ENCODE assay signal across 21 mouse cellular contexts in genomic region chr8:13187229-13187628, GRCm38 (mm10). TPM values are rescaled to one million over a fixed set of nuclear protein-coding genes. Genes with fewer than 3 reads are reported as not detected.
DNase-seq lines count a peak whose midpoint lies in the region; TF ChIP-seq lines count a peak whose summit lies in the region.
"Had no signal": no experiment of that assay in that cellular context is flagged by ENCODE, and none has a peak within 500 bp of the region (broad histone marks: within the 10 kb centered on the region; RNA-seq: fewer than 3 reads in every experiment).

No protein-coding gene starts in this region.

- H3ac ChIP-seq in myocyte (ENCODE audit: control insufficient read depth, insufficient read length): no peak overlapping the region

- H3K4me3 ChIP-seq in gastrocnemius, adult 2 months: peak overlapping the region; percentile 59
- H3K4me3 ChIP-seq in myocyte: no peak overlapping the region
- no peak overlapping the region for H3K4me3 ChIP-seq in thymus, adult 2 months (ENCODE audit: control insufficient read depth, insufficient read depth, low read length)
- H3K4me3 ChIP-seq: forebrain, embryonic 10.5 days; forebrain, embryonic 13.5 days; heart, embryonic 12.5 days; heart, embryonic 15.5 days; hindbrain, embryonic 10.5 days; hindbrain, embryonic 13.5 days; intestine, embryonic 15.5 days had no signal

- peak overlapping the region; percentile 88 for H3K27ac ChIP-seq in gastrocnemius, adult 2 months
- H3K27ac ChIP-seq in thymus, adult 2 months (ENCODE audit: control insufficient read depth, insufficient read depth, low read length): no peak overlapping the region
- H3K27ac ChIP-seq: forebrain, embryonic 10.5 days; forebrain, embryonic 13.5 days; heart, embryonic 15.5 days; hindbrain, embryonic 10.5 days; hindbrain, embryonic 13.5 days; intestine, embryonic 15.5 days had no signal

- WGBS in thymus, adult 2 months: 84% methylated on average over 9 of the region's 9 CpGs

- H3K4me2 ChIP-seq in myocyte (ENCODE audit: low read depth): peak overlapping the region; percentile 50
- H3K4me2 ChIP-seq: forebrain, embryonic 13.5 days; heart, embryonic 12.5 days; heart, embryonic 15.5 days; hindbrain, embryonic 13.5 days; intestine, embryonic 15.5 days had no signal

- H3K79me2 ChIP-seq in myocyte (ENCODE audit: control insufficient read depth, insufficient read depth): no peaks in the 10 kb centered on the region

- no peaks in the 10 kb centered on the region for H3K4me1 ChIP-seq in thymus, adult 2 months (replicated peaks; ENCODE audit: control insufficient read depth, insufficient read depth, low read length)
- H3K4me1 ChIP-seq: forebrain, embryonic 10.5 days; forebrain, embryonic 13.5 days; hindbrain, embryonic 10.5 days; hindbrain, embryonic 13.5 days; intestine, embryonic 15.5 days had no signal

- TF ChIP-seq CTCF in gastrocnemius, adult 2 months (IDR thresholded peaks at IDR 0.05): peak; percentile 20; the same call in 1 of the 2 replicates
- TF ChIP-seq CTCF in thymus, adult 2 months (IDR thresholded peaks at IDR 0.05; ENCODE audit: borderline replicate concordance, control insufficient read depth, extremely low read depth, insufficient read depth, low read length, poor library complexity): no peak

- peak; percentile 83 for DNase-seq in gastrocnemius, adult 2 months
- DNase-seq in gastrocnemius, postnatal 36 days: no peak
- DNase-seq in adipocyte (ENCODE audit: low spot score): peak; percentile 44
- peak; percentile 29 for DNase-seq in gastrocnemius, postnatal 10 days
- no peak for DNase-seq in thymus, adult 2 months
- no peak for DNase-seq in cerebellum, adult 9-10 months
- DNase-seq: B cell, adult 2 months; cerebellum, adult 11 months; cerebellum, adult 2 months; heart, adult 18-20 months; heart, postnatal 10 days; heart, postnatal 36 days had no signal

- H3K36me3 ChIP-seq in myocyte (ENCODE audit: control insufficient read depth, insufficient read depth): peaks cover 5% of the 10 kb centered on the region
- H3K36me3 ChIP-seq in thymus, adult 2 months (ENCODE audit: control insufficient read depth, insufficient read depth, low read length): no peaks in the 10 kb centered on the region
- H3K36me3 ChIP-seq: heart, embryonic 15.5 days; hindbrain, embryonic 13.5 days had no signal

- no peak for TF ChIP-seq POLR2A in myocyte (IDR thresholded peaks at IDR 0.05; ENCODE audit: insufficient read length, low read depth)
- no peak for TF ChIP-seq POLR2A in thymus, adult 2 months (IDR thresholded peaks at IDR 0.05; ENCODE audit: control insufficient read depth, extremely low read depth, insufficient read depth, low read length, poor library complexity)

- intact Hi-C loops in gastrocnemius, adult 2 months (cut with DNase I): no loop called here
- intact Hi-C loops in gastrocnemius, postnatal 36 days (cut with DNase I): no loop called here

- H3K27me3 ChIP-seq in myocyte (ENCODE audit: control insufficient read depth, insufficient read depth, insufficient read length): no peaks in the 10 kb centered on the region
- no peaks in the 10 kb centered on the region for H3K27me3 ChIP-seq in thymus, adult 2 months (ENCODE audit: control insufficient read depth, insufficient read depth, low read length)
- H3K27me3 ChIP-seq: forebrain, embryonic 13.5 days; heart, embryonic 12.5 days; heart, embryonic 15.5 days; hindbrain, embryonic 13.5 days; intestine, embryonic 15.5 days; Patski had no signal

TF ChIP-seq in myocyte, 11 proteins besides CTCF, POLR2A, EP300 and RAD21:
- TF ChIP-seq CEBPB (IDR thresholded peaks at IDR 0.05; ENCODE audit: insufficient read depth, poor library complexity, severe bottlenecking) (no peak), REST (IDR thresholded peaks at IDR 0.05; ENCODE audit: insufficient read depth, insufficient read length) (no peak), MAX (IDR thresholded peaks at IDR 0.05; ENCODE audit: low read depth) (no peak), MYOD1 (IDR thresholded peaks at IDR 0.05; ENCODE audit: control insufficient read depth in 1 of 3, insufficient read length in 2 of 3, low read depth in 2 of 3) (no peak), TCF12 (IDR thresholded peaks at IDR 0.05; ENCODE audit: insufficient read depth, poor library complexity, severe bottlenecking) (no peak), SRF (IDR thresholded peaks at IDR 0.05; ENCODE audit: control insufficient read depth, insufficient read length, low read depth) (no peak), POLR2AphosphoS2 (IDR thresholded peaks at IDR 0.05; ENCODE audit: insufficient read length, low read depth) (no peak), E2F4 (IDR thresholded peaks at IDR 0.05; ENCODE audit: insufficient read depth) (no peak), USF1 (IDR thresholded peaks at IDR 0.05; ENCODE audit: low read depth) (no peak), MYOG (IDR thresholded peaks at IDR 0.05; ENCODE audit: control insufficient read depth in 1 of 3, insufficient read depth in 1 of 3, insufficient read length in 2 of 3, low read depth in 2 of 3) (no peak)
TF ChIP-seq in myocyte: peak in this region for 0.

RNA-seq across cellular contexts. Expression of gene Grtp1, which starts 13.2 kb away (rescaled TPM):
- 10 to 100 TPM in 1 of 2 experiments, 1 to 10 TPM in 1; 9.7 to 20.6 TPM for total RNA-seq in gastrocnemius, adult 2 months (2021)
- total RNA-seq in gastrocnemius, postnatal 36 days (2021): 10 to 100 TPM; 10.8 to 13.1 TPM
- 10 to 100 TPM in 1 of 2 experiments, 1 to 10 TPM in 1; 9.8 to 14.0 TPM for total RNA-seq in gastrocnemius, postnatal 10 days (2021)
- polyA plus RNA-seq in myocyte (2012; fragmentation: generic; extraction: Trizol): 34.4 TPM
- 1.5 and 1.7 TPM in 2 replicates for polyA plus RNA-seq in thymus, adult 2 months (2012; rRNA removed)

RNA-seq across cellular contexts. Expression of gene Lamp1, which starts 28.3 kb away (rescaled TPM):
- 100 to 1,000 TPM; 378 to 400 TPM for total RNA-seq in gastrocnemius, adult 2 months (2021)
- 100 to 1,000 TPM; 299 to 317 TPM for total RNA-seq in gastrocnemius, postnatal 36 days (2021)
- 100 to 1,000 TPM; 234 to 237 TPM for total RNA-seq in gastrocnemius, postnatal 10 days (2021)
- polyA plus RNA-seq in myocyte (2012; fragmentation: generic; extraction: Trizol): 531 TPM
- polyA plus RNA-seq in thymus, adult 2 months (2012; rRNA removed): 345 and 388 TPM in 2 replicates

Comparison
In these comparisons a context has a peak if more than half of its experiments do, and no peak if none do; other contexts are left out.
1. DNase-seq: peak in gastrocnemius, adult 2 months (single experiment), adipocyte (single experiment) and gastrocnemius, postnatal 10 days (single experiment); none in gastrocnemius, postnatal 36 days (0 of 2), thymus, adult 2 months (single experiment) and cerebellum, adult 9-10 months (single experiment).